Mouse (Mus musculus): Measurements from ENCODE around the gene Vax1.

Vax1 gene

DNA sequence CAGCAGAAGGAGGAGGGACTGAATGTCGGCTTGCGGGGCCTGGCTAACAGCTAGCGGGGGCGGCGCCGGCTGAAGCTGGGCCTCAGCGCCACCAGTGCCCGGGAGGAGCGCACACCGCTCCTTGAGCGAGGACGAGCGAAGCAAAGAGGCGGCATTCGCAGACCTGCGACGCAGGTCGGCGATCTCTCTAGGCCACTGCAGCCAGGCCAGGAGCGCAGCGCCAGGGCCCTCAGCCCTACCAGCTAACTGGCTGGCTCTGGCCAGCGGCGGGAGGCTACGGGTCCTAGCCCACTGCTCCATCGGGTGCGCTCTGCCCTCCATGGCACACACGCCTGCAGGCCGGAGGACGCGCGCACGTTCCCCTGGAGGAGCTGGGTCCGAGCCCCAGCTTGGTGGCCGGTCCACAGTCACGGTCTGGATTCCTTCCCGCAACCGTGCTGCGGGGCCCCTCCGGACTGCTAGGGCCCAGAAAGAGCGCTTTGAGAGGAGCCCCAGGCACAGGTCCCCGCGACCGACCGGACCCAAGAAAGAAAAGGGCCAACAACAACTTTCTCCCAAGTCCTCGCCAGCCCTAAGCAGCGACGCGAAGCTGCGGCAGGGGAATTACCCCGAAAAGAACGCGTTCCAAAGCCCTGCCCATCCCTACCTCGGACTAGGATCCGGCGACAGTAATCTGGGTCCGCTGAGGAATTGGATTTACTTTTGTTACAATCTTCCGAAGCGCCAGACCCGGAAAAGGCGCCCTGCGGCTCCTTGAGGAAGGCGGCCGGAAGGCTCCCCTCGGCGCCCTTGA is 517 bp downstream of the Vax1 start:
- DNase-seq (ENCODE audit: low spot score in 2 of 2) = no peak

DNA sequence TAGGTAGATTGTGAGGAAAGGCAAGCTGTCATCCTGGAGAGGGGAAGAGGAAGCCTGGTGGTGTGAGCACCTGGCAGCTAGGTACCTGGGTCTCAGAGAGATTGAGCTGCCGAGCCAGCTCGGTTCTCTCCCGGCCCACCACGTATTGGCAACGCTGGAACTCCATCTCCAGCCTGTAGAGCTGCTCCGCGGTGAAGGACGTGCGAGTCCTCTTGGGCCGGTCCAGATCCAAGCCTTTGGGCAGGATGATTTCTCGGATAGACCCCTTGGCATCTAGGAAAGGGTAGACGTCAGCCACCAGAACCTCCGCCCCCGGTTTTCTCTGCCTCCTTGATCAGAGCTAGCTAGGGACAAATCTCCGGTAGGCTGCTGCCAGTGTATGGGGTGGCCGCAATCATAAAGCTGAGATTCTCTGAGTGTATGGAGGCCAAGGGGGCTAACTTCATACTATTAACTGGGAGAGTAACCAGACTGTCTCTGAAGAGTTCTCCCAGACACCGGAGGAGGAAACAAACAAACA is 1.4 kb downstream of the Vax1 start:
- DNase-seq (ENCODE audit: low spot score in 2 of 2) = no peak

DNA sequence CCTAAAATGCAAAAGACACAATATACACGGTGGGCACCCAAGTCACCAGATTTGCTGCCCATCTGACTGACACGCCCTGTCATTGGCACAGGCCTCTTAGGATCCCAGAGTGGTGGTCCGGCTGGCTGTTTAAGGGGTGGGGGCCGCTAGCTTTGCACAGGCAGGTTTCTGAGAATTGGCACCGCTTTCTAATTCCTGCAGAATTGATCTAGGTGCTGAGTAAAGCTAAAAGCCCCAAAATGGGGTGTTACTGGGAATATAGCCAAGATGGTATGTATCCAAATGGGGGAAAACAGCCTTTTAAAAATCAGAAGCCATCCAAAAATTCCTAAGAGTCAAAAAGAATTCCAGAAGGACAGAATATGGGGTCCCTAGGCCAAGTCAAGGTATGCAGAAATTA is 2.0 kb downstream of the Vax1 start:
- DNase-seq (ENCODE audit: low spot score in 2 of 2) = no peak

DNA sequence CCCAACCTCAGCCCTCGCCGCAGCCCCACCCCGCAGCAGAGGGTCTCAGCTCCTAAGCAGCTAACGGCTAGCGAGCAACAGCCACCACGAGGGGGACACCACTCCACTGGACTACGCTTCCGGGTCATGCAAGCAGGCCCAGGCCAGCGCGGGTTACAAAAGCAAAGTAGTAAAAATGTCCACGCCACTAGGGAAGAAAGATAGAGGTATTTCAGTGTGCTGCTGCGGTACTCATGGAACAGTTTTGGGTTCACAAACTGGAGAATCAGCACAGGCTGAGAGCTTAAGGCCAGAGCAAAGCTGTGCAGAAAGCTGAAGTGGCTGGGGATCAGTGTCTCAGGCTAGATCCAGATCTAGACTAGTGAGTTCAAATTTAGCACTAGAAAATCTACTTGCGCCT is 3.0 kb downstream of the Vax1 start:
- no peak for DNase-seq (ENCODE audit: low spot score in 2 of 2)

DNA sequence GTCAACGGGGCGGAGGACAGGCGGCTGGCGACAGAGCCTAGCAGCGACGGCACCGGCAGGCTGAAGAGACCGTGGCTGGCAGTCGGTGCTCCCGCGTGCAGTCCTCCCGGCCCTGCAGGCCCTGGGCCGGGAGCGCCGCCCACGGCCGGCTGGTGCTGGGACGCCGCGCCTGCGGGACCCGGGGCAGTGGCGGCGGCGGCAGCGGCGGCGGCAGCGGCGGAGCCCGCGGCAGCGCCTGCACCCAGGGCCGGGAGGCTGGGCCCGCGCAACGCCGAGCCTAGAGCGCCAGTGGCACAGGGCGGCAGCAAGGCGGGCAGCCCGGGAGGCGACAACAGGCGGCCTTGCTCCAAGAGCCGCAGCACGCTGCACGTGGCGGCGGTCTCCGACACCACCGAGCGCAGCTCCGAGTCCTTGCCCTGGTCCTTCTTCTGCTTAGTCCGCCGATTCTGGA is 3.5 kb downstream of the Vax1 start:
- DNase-seq (ENCODE audit: low spot score in 2 of 2) = no peak

DNA sequence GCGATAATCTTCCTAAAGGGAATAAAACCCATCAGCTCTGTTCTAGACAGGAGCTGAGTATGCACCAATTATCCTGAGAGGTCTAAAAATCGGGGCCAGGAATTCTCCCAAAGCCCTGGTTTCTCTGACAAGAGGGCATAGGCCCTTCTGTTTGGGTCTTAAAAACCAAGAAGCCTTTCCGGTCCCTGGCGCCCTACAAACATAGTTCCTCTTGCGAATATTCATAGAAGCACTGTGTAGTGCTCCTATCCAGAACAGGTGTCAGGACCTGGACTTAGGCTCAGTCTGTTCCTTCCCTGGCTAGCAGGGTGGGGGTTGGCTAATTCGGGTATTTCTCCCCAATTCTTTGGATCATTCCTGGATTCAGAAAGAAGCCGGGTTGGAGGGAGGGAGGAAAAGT is 4.3 kb downstream of the Vax1 start:
- no peak for DNase-seq (ENCODE audit: low spot score in 2 of 2)

DNA sequence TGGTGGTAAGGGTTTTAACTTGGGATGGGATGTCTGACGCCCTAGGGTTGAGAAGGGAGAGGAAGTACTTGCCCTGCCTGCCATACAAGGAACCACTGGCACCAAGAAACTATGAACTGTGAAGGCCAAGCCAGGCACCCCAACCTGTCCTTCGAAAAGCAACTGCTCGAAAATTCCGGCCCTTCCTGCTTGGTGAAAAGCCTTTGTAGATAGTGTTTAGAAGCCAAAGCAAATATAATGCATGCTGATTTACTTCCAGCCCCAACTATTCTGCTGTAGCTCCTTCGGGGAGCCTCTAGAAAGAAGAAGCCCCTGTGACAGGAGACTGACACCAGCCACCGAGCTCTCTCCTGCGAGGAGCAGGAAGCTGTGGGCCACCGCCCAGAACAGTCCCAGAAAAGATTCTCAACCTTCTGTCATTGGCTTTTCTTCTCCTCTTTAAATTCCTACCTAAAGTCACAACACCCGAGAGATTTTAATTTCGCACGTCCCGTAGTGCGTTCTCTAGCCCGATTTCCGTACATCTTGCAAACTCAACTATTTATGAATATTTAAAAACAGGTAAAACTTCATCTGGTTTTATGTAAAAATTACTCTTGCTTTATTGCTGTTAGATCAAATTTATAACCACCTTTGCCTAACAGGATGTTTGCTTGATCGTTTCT is 4.8 kb downstream of the Vax1 start:
- DNase-seq (ENCODE audit: low spot score in 2 of 2) = no peak

DNA sequence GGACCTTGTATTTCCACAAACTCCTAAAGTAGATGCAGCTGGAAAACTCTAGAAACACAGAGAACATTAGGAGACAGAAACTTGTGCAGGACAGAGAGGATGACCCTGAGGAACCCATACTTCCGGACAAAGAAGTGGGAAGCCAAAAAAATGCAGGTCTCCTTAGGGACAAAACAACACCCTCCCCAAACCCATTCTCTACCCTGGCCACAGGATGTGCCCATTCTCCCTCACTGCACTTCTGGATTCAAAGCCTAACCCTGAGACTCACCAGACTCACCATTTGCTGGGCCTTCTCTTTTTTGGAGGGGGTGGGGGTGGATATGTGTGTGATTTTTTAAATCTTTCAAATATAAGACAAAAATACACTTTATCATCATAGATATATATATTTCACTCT is 5.7 kb downstream of the Vax1 start:
- no peak for DNase-seq (ENCODE audit: low spot score in 2 of 2)

DNA sequence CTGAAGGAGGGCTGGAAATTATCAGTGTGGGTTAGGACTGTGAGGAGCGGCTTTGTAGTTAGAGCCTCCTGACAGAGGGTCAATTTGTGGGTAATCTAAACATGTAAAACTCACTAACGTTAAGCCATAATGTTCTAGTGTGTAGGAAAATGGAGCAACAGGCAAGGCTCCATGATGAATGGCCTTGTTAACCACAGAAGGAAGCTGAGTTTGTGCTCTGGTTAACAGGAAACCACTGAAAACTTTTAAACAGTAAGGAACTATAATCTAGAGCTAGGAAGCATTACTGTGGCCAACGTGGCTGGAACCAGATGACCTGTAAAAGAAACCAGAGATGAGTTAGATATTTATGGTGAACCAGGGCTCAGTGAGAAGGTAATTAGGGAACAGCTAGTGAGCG is 13.2 kb downstream of the Vax1 start:
- no peak for DNase-seq (ENCODE audit: low spot score in 2 of 2)

DNA sequence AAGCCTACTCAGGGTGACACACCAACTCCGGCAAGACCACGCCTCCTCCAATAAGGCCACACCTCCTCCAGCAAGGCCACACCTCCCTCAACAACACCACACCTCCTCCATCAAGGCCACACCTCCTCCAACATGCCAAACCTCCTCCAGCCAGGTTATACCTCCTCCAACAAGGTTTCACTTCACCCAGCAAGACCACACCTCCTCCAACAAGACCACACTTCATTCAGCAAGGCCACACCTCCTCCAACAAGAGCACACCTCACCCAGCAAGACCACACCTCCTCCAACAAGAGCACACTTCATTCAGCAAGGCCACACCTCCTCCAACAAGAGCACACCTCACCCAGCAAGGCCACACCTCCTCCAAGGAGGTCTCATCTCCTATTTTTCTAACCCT is 15.7 kb downstream of the Vax1 start:
- DNase-seq (ENCODE audit: low spot score in 2 of 2) = no peak

DNA sequence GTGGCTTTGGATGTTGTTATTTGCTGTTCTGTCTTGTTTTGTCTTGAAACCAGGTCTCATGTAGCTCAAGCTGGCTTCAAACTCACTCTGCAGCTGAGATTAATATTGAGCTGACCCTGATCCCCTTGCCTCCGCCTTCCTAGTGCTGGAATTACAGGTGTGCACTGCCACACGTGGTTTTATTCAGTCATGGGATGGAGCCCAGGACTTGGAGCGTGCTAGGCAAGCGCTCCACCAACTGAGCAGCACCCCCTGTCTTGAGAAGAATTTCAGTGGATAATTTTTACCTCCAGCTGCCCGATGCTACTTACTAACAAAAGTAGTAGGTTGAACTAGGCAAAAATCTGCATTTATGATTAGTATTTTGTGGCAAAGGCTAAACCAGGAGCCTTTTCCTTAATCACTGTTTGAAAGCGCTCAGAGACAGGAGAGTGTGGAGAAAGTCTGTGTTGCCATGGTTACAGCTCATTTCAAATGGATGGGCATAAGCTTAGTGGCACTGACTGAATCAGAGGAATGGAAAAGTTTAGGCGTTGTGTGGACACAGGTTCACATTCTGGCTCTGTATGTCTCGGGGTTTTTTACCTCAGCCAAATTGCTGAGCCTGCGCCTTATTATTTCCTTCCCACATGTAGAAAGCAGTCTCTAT is 24.2 kb downstream of the Vax1 start:
- DNase-seq (ENCODE audit: low spot score in 2 of 2) = peak in 1 of 2 experiments; percentile 27

DNA sequence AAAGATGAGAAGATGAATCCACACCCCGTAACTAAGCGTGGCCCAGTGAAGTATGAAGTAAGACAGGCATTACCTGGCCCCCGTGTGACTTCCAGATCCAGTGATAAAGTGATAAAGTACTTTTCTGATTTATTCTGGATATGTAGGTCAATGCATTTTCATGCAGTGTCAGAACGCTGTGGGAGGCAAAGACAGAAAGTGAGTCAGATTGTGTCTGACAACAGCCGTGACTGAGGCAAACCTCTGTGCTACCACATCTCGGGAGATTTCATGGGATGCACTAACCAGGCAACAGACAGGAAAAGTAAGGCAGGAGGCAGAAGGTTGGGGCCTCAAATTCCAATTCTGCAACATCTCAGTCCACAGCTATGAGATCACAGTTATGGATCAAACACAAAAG is 24.8 kb downstream of the Vax1 start:
- DNase-seq (ENCODE audit: low spot score in 2 of 2) = peak in 1 of 2 experiments; percentile 25

DNA sequence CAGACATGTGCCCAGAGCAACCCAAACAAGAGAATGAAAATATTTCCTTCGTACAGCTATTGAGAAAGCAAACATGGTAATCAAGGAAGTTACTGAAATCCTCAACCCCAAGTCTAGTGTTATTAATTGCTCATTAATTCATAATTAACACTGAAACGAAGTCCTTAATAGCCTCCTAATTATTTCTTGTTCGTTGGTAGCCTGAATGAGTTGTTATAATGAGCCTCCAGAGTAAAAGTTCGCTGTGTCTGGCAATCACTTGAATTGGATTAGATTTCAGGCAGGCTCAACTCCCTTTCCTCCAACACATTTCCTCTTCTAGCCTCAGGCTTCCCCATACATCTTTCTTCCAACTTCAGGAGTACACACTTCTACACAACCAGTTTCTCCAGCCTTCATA is 27.6 kb downstream of the Vax1 start:
- no peak for DNase-seq (ENCODE audit: low spot score in 2 of 2)

DNA sequence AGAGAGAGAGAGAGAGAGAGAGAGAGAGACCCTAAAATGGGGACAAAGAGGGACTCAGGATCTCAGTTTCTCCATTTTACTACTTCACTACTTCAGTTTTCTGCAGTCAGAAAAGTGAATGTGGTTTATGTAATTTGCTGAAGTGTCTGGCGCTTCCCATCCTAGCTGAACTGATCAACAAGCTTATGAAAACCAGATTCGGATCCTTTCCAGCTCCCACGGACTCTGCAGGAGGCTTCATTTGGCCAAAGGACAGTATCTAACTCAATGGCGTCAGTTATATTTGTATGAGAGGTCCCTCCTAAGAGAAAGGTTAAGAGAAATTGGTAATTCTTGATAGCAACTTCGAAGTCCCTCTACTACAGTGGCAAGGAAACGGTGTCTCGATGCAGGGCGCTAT is 34.5 kb downstream of the Vax1 start:
- DNase-seq (ENCODE audit: low spot score in 2 of 2) = no peak

DNA sequence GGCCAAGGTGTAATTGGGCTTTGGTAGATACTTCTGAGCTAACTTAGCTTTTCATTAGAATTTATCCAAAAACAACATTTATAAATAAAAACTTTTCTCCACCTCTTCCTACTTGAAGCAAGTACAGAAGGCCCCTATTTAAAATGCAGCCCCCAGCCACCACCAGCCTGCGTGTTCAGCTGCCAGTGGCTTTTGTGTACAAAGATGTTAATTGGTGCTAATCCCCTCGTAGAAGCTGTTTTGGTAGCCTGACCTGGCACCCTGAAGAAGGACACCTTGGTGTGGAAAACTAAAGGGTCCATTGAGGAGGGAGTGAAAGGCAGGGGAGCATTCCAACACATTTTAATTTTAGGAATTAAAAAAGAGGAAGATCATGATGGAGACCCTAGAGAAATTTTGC is 34.9 kb downstream of the Vax1 start:
- no peak for DNase-seq (ENCODE audit: low spot score in 2 of 2)

DNA sequence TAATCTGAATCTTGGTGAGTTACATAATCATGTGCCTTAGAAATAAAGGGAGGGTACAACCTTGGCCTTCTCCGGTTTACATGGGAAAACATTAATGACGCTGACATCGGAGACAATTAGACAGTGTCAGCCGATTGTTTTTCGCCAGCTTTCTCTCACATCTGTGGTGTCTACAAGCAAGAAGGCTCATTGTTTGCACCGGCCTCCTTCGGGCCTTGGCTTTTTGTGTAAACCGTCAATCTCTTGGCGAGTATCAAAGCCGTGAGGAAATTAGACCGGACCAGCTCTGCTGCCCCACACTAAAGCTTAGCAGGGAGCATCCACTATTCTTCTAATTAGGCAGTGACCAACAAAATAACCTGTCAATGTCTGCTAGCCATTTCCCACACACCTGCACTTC is 36.7 kb downstream of the Vax1 start:
- DNase-seq (ENCODE audit: low spot score in 2 of 2) = no peak

DNA sequence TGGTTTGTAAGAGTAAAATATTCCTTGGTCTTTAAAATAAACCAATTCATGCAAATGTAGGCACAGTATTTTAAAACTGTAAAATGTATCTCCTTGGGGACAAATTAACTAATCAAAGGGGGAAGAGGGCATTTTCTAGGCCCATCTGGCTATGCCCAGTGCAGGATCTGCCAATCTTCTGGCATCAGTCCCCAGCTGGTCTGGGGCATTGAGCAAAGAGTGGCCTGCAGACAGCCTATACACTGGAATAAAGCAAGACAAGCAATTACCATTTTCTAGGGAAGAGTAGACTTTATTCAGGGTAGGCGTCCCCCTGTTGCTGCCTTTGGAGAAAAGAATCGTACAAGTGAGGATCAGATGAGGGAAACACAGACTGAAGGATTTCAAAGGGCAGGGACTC is 40.2 kb downstream of the Vax1 start:
- DNase-seq (ENCODE audit: low spot score in 2 of 2) = no peak

DNA sequence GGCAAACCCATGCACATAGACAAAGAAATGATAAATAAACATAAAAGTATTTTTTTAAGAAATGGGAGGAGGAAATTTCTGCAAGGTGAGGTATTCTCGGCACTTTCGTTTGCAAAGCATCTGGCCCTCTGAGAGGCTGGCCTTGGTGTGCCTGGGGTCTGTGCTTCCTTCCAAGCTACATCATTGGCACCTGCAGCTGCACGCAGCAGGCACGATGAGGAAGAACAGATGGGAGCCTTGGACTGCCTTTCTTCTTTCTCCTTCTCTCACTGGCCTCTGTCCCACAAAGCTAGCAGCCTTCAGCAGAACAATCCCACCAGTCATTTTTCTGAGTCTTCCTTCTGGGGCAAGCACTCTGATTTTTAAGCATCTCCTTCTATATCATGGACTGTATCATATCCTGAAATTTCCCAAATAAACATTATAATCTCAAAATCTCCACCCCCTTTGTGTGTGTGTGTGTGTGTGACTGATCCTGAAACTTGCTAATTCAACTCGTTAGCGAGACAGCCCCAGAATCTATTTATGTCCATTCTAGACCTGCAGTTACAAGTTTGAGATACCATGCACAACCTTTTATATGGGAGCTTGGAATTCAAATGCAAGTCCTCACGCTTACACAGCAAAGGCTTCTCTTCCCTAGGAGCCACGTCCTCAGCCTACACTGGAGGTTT is 41.2 kb downstream of the Vax1 start:
- DNase-seq (ENCODE audit: low spot score in 2 of 2) = no peak

DNA sequence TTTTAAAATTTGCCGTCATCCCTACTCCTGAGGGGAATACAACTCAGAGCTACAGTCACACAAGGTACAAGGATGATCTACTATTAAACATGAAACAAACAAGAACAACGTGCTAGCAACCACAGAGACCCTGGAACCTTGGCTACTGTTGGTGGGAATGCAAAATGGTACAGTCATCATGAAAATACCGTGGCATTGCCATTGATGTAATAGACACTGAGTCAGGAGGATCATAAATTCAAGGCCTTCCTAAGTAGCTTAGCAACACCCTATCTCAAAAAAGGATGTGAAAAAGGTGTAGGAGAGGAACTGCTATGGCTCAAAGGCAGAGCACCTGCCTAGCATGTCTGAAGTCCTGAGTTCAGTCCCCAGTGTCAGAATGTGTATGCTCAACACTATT is 42.4 kb downstream of the Vax1 start:
- no peak for DNase-seq (ENCODE audit: low spot score in 2 of 2)

All from right cerebral cortex, postnatal 36 days (tissue).